Mouse (Mus musculus) kidney, postnatal 14 days (tissue): ENCODE data around the gene Palm2.

ENCODE experiments used
- DNase-seq: peaks from one replicate; pipeline ENCODE4 v3.0.0; 2022; ENCODE audit warnings: mixed read lengths

The Palm2 gene

DNA sequence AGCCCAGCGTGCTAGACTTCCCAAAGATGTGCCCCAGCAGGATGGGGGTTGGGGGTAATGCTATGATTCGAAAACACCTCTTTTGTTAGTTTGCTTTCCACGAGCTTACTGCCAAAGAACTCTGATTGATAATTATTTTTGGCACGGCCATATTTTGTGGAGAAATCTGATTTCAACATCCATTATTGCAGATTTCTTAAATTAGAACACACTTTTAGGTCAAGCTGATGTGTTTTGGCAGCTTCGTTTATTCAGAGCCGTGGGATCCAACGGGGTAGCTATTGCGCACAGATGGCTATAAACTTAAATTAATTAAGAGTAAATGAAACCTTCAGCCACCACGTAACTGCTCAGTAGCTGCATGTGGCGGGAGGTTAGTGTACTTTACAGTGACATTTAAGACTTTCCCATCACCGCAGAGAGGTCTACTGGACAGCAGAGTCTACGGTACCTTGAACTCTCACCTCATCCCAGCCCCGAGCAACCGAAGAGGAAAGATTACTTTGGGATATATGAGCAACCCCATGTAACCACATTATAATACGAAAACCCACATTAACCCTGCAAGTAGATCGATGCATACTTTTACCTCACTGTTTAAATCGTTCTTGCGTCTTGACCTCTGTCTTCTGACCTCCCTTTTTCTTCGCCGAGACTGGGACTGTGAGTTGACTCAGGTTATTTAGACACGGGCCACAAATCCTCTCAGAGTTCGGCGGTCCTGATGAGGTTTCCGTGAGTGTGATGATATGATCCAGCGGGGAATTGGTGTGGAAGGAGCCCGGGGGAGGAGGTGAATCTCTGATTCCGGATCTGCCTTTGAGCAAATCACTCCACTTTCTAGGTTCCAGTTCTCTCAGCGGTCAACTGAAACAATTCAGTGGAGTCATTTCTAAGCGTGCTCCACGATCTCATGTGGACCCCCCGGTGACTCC is 80.2 kb downstream of the Palm2 start:
- DNase-seq, result no peak

DNA sequence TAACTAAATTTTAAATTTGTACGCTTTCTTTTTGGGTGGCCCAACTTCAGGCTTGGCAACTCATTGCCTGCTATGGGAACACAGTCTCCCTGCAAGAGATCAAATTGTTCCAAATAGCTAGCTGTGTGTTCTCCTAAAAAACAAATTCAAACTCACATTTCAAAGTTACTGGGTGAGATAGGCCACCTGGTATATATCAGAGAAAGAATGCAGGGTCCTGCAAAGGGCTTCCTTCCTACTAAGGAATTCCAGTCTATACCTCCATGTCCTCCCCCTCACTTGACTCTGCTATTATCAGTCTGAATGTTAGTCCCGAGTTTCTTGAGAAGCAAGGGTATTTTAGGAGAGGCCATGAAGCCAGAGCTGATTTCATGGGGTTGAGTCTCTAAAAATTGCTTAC is 81.3 kb downstream of the Palm2 start:
- no peak for DNase-seq

- DNase-seq, result no peak
Observed at GRCm38 (mm10) chr4:57523456-57523855, 89.4 kb downstream of the Palm2 start.

DNA sequence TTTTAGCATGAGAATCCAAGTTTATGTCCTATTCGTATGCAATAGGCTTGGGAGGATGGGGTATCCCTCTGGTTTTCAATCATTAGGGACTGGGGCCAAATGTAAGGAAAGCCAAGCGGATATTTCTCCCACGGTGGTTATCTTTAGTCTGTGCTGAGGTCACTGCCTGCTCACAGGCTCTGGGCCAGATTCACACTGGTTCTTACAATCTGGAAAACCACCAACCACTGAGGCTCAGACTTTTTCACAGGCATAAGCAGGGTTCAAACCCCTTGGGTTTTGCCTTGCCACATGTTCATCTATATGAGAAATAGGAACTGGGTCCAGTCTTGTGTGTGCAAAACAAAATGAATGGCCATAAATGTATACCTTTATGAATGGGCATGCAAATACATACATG is 90.4 kb downstream of the Palm2 start:
- DNase-seq, result no peak

DNA sequence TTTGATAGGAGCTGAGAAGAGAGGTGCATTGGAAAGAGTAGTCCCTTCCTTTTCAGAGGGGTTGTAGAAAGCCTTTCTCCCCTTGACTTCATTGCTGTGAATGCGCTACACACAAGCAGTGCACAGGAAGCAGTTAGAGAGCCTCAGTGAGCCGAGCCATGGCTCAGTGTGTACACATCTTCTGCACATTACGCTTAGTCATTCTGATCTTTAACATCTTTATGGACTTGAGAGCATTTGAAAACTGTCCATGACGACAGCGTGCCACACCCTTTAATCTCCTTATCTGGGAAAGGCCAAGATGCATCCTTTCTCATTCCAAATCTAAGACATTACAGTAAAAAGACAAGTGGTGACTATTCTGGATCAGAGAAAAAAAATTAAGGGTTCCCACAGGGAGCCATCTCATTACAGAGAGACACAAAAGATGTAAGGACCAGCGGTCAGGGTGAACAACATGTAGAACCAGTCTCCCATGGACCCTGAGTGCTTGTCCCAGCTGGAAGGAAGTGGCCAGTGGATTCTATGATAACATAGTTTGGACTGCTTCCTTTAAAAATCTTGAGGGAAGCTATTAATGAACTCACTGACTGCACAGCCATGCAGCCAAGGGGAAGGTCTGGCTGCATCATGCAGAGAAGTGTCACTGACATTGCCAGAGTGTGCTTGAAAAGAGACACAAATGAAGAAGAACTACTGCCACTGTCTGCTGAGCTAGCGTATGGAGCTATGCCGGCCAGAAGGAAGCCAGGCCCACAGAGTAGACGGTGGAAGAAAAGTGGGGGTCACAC is 91.4 kb downstream of the Palm2 start:
- DNase-seq, result no peak

- no peak for DNase-seq
Observed at GRCm38 (mm10) chr4:57528296-57528695, 94.2 kb downstream of the Palm2 start.

GRCm38 (mm10) chr4:57533686-57534085 is 99.6 kb downstream of the Palm2 start:
- no peak for DNase-seq

DNA sequence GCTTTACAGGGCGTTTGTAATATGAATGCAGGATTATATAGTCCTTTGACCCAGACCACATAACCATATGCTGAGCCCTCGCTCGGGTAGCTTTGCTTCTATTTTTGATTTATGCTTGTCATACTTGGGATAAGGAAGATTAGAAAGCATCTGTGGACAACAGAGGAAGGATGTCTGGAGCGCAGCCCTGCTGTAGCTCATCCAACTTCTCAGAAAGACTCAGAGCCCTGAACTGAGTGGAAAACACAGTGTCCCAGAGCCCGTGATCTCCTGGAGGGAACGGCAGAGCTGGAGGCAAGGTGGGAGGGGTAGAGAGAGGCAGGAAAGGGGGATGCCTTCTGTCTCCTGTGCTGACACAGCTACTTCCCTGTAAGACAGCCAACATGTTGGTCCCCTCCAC is 100.2 kb downstream of the Palm2 start:
- DNase-seq, result no peak

GRCm38 (mm10) chr4:57535087-57535486 is 101.0 kb downstream of the Palm2 start:
- DNase-seq, result no peak

DNA sequence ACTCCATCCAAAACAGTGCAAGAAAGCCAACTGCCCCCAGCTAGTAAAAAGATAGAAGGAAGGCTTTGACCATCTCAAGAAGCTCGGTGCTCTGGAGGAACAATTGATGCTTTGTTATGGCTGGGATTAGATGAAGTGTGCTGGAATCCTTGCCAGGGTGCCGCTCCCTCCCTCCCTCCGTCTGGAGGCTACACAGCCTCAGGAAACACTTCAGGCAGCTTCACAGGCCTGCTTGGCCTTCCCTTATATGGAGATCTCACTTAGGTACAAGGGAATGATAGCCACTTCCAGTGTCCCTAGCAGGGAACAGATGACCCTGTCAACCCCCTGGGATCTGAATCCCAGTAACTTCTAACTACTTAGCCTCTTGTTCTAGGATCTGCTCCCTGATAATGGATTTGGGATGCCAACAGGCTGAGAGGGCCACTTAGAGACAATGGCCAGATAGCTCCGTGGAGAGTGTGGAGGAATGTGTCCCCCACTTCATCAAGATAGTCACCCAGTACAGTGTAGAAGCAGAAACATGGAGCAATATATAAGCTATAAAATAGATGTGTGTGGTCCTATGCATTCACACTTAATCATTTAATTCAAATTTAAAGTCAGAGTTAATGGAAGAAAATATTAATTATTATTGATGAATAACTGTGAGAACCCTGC is 104.1 kb downstream of the Palm2 start:
- no peak for DNase-seq

GRCm38 (mm10) chr4:57543692-57544256 is 109.7 kb downstream of the Palm2 start:
- DNase-seq, result no peak

GRCm38 (mm10) chr4:57547785-57548184 is 113.7 kb downstream of the Palm2 start:
- DNase-seq, result no peak

- no peak for DNase-seq
Observed at GRCm38 (mm10) chr4:57550216-57550615, 116.2 kb downstream of the Palm2 start.

DNA sequence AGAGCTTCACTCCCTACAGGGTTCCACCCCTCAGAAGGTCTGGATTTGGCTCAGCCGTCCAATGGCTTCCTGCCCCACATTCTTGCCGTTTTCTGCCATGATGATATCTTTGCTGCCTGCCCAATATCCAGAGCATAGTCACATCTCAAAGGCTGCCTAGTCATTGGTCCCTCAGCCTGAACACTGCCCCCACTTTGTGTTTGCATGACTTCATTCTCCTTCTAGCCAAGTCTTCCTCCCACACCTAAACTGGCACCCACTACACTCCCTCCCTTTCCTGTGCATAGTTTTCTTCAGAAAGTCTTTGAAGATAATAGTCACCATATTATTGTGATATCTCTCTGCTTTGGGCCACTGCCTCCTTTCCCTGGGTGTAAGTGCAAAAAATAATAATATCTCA is 123.1 kb downstream of the Palm2 start:
- DNase-seq, result no peak

DNA sequence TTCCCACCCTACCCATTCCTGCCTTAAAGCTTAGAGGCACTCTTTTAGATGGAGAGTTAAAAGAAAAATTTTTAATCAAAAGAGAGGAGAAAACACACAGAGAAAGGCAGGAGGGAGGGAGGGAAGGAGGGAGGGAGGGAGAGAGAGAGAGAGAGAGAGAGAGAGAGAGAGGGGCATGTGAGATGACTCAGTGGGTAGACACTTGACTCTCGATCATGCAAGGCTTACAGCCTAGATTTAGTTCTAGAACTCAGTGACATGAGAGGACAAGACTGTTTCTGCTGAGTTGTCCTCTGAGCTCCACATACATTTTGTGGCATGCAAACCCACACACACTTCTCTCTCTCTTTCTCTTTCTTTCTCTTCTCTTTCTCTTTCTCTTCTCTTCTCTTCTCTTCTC is 125.4 kb downstream of the Palm2 start:
- DNase-seq, result no peak

- DNase-seq, result peak; percentile 10
Observed at GRCm38 (mm10) chr4:57560010-57560409, 126.0 kb downstream of the Palm2 start.

- no peak for DNase-seq
Observed at GRCm38 (mm10) chr4:57561055-57561454, 127.0 kb downstream of the Palm2 start.

DNA sequence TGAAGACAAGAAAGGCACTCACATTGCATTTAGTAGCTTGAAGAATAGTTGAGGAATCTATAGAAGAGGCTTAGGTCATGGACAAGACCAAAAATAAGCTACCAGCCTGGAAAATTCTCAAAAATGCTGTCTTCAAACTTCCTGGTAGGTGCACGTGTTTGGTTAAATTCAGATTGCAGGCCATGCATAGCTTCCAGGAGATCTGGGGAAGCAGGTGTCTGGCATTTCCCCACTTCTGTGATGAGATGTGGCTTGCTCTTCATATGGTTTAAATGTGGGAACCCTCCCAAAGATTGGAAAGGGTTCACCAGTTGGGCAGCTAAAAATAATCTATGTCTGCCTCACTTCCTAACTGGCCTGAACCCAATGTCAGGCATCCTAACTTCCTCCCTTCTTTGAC is 131.2 kb downstream of the Palm2 start:
- DNase-seq, result no peak

GRCm38 (mm10) chr4:57565811-57566210 is 131.8 kb downstream of the Palm2 start:
- DNase-seq, result no peak

DNA sequence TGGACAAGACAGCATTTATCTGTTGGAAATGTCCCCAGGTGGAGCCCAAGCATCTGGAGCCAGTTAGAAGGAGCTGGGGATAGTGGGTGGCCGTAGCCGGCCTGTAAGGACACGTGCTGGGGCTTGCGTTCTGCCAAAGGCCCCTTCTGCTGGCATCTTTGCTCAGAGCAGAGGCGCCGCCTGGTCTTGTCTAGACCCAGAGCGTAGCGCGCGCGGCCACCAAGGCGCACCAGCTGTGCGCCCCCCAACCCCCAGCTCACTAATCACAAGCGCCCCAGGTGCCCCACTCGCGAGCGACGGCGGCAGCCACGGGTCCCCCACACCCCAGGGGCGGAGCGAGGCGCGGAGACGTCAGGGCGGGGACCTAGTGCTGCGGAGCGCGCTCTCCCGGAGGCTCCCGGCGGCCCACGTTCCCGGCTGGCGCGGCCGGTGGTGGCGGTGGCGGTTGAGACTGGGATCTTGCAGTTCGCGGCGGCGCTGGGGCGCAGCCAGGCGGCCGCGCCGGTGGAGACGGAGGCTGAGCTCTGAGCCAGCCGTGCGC is 133.7 kb downstream of the Palm2 start, which contains the start of gene Pakap:
Gene Pakap (plus strand): TSS at position 514 of the 541 bp plus-strand sequence.
- peak; percentile 44 for DNase-seq

DNA sequence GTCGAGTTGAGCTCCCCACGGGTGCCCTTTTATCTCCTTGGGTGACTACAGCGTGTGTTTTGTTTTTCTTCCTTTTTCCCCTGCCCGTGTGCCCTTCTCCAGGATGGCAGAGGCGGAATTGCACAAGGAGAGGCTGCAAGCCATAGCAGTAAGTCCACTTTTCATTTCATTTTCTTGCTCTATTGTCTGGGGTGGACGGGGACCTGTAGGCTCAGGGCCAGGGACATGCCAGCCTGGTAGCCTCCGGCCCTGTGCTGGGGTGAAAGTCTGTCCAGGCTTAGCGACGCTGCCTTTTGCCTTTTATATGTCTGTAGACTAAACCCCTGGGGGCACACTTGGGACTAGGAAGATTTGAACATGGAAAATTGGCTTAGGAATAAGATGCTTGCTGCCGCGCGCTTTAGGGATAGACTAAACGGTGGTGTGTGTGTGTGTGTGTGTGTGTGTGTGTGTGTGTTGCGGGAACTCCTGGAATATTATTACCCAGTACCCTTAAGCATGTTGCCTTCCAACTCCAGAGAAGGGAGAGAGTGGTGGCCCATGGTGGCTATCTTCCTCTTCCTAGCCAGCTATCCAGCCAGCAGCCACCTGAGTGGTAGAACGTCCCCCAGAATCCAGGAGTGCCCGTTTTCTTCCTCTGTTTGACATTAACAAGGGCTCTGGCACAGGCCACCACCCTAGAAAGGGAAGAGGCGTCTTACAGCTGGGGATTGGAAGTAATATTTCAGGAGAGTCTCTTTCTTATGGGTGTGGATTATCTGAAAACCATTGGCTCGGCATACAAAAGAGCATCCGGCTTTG is 134.4 kb downstream of the Palm2 start:
- DNase-seq, result no peak

- DNase-seq, result no peak
Observed at GRCm38 (mm10) chr4:57569069-57569355, 135.0 kb downstream of the Palm2 start.
